Mouse (Mus musculus) WW6 (cell line): ENCODE results near the gene Togaram1.
A peak's percentile ranks its signal among the peaks of the same experiment; 100 is the strongest.

Source experiments
- DNase-seq: peaks from one replicate; pipeline ENCODE4 v3.0.0-alpha.2; 2013; ENCODE audit warnings: low read depth, low spot score

The Togaram1 gene

GRCm38 (mm10) chr12:64965124-64966026 is at the start of gene Togaram1, which contains the start of gene Klhl28:
TSS of gene Togaram1 (plus strand) at chr12:64965804.
TSS of gene Klhl28 (minus strand) at chr12:64965534.
- DNase-seq: peak; percentile 97

GRCm38 (mm10) chr12:64916735-64917134 is 48.9 kb upstream of the Togaram1 start:
- DNase-seq: no peak

DNA sequence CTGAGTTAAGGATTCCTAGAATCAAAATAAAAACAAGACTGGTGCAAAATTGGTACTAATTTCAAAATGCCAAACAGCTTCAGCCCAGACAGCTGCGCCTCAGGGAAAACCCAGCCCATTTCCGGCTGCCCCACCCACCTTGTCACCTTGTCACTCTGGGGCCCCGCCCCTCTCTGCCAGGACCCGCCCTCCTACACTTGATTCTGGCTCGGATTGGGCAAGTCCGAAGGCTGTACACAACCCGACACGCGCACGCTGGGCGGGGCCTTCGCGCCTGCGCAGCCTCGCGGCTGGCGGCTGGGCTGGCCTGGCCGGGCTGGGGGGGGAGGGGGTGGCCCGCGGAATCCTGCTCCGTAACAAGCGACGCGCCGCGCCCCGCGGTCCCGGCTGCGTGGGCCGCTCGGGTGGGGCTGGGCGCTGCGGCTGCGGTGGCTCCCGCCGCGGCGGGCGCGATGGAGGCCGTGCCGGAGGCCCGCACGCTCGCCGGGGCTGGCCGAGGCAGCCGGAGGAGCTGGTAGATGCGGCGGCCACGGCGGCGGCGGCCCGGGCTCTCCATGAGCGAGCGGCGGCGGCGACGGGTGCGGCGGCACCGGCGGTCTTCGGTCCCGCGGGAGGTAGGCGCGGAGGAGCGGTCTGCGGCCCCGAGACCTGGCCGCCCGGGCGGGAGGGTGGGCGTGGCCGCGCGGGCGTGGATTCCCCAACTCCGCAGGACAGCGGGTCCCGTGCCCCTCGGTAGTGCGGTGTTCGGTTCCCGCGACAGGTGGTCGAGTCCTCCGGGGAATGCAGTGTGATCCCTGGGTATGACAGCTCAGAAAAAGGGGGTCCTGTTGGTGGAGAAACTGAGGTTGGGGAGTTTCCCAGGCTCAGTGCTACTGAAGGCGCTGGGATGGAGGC is 47.8 kb upstream of the Togaram1 start, which contains the start of gene Gm527:
Gene Gm527 (plus strand): TSS at position 329 of the 894 bp plus-strand sequence.
- peak; percentile 81 for DNase-seq

GRCm38 (mm10) chr12:64937493-64937892 is 28.1 kb upstream of the Togaram1 start:
- DNase-seq: no peak

DNA sequence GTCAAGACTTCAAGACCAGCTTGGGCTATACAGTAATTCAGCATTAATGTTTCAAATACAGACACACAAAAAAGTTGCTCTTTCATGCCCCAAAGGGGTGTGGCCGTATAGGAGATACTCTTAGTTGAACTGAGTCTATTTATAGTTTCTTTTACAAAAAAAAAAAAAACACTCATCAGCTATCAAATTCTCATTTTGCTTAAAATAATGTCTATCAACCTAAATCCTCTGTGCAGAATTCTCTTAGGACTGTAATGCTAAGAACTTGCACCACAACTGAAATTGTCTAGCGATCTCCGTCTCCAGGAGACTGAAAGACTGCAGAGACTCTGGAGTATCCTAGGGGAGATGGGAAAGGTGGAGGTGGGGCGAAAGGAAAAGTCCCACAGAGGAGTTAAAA is 1.0 kb upstream of the Togaram1 start:
- DNase-seq: no peak

DNA sequence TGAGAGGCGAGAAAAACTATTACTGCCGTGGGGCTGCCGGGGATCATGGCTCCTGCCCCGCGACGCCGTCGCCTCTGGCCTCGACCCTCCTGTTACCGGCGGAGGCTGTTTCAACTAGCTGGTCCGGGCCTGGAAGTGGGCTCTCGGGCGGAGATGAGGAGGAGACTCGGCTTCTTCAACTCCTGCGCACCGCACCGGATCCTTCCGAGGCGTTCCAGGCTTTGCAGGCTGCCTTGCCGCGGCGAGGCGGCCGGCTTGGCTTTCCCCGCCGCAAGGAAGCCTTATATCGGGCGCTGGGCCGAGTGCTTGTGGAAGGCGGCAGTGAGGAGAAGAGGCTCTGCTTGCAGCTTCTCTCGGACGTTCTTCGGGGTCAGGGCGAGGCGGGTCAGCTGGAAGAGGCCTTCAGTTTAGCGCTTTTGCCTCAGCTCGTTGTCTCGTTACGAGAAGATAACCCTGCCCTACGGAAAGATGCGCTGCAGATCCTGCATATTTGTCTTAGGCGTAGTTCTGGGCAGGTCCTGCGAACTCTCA is 562 bp downstream of the Togaram1 start:
- no peak for DNase-seq

DNA sequence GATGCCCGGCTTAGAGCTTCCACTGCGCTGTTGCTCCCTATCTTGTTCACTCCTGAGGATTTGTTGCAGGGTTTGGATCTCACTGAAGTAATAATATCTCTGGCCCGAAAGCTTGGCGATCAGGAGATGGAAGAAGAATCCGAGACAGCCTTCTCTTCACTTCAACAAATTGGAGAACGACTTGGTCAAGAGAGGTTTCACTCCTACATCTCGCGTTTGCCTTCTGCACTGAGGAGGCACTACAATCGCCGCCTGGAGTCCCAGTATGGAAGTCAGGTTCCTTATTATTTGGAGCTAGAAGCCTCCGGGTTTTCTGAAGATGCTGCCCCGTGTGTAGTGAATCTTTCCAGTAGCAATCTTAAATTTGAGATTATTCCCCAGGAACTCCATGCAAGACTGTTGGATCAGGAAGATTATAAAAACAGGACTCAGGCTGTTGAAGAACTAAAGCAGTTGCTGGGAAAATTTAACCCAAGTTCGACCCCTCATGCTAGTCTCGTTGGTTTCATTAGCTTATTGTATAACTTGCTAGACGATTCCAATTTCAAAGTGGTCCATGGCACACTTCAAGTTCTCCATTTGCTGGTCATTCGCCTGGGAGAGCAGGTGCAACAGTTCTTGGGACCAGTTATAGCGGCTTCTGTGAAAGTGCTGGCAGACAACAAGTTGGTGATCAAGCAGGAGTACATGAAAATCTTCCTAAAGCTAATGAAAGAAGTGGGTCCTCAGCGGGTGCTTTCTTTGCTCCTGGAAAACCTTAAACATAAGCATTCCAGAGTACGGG is 1.2 kb downstream of the Togaram1 start:
- DNase-seq: no peak

GRCm38 (mm10) chr12:64967470-64967869 is 1.9 kb downstream of the Togaram1 start:
- DNase-seq: no peak

GRCm38 (mm10) chr12:64968067-64968466 is 2.5 kb downstream of the Togaram1 start:
- no peak for DNase-seq

- no peak for DNase-seq
Measured at GRCm38 (mm10) chr12:64971399-64971798, 5.8 kb downstream of the Togaram1 start.

GRCm38 (mm10) chr12:64972063-64972462 is 6.5 kb downstream of the Togaram1 start:
- no peak for DNase-seq

DNA sequence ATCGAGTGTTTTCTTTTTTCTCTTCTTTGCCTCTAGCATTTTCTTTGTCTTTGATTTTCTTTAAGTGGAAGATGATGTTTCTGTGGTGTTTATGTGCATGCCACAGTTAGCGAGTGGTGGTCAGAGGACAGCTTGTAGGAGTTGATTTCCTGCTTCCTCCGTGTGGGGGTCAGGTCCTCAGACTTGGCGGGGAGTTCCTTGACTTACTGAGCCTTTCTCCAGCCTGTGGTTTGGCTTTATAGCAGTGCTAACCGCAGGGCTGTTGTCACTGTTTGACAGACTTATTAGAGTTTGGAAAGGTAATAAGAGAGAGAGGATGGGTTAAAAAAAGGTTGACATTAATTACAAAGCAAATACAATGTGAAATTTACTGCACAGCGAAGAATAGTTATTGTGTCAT is 10.0 kb downstream of the Togaram1 start:
- no peak for DNase-seq

DNA sequence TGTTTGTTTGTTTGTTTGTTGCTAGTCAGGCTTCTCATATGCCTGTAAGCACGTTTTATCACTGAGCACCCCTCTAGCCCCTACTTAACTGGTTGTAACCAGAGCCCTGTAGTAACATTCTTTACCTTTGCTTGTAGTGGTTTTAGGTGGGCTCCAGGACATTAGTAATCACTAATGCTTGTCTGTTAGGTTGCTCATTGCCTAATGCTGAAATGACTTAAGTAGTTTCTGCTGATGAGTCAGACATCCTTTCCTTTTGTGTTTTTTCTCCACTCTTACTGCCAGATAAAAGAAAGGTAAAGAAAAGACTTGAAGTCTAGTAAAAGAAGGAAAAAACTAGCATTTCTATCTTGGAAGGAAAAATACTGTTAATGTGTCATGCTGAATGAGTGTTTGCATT is 10.6 kb downstream of the Togaram1 start:
- DNase-seq: no peak

DNA sequence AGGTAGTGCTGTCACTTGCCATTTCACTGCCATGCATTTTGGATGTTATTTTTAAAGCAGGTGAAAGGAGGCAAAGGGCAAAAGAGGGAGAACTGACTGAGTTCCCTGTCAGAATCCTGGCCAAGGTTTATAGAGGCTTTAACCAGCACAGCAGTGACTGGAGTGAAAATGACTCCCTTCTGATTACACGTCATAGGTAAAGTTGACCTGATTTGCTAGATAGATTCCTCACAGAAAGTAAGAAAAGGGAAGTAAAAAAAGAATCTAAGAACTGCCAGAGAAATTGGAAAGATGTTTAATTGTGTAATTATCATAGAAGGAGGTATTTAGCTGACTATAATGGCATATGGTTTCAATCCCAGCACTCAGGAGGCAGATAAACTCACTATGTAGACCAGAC is 11.9 kb downstream of the Togaram1 start:
- DNase-seq: no peak

DNA sequence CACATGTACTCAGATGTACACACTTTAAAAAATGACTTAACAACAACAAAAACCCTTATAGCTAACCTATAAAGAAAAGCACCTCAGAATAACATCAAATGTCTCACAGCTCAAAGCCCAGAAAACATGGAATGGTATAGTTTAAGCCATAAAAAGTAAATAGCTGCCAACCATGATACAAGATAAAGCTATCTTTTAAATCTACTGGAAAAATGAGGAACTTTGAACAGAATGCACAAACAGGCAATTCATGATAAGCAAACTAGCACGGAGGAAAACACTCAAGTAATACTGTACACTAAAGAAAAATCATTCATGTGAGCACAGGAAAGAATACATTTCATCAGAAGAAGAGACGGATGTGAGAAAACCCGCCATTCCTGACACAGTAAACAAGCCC is 42.1 kb downstream of the Togaram1 start:
- DNase-seq: no peak

DNA sequence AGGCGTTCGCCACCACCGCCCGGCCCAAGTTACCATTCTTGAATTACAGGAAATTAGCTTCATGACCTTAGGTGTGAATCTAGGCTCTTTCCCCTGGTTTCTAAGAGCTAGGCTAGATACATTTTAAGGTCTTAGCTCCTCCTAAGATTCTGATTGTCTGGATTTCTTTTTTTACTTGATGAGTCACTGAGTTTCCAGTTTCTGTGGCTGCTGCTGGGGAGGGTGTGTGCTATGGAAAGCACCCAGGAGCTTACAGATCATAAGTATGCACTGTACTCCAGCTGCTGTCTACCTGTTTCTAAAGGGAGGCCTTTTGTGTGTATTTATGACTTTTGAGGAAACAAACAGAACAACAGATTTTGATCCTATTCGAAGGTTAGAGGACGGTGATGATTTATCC is 57.2 kb downstream of the Togaram1 start:
- no peak for DNase-seq

DNA sequence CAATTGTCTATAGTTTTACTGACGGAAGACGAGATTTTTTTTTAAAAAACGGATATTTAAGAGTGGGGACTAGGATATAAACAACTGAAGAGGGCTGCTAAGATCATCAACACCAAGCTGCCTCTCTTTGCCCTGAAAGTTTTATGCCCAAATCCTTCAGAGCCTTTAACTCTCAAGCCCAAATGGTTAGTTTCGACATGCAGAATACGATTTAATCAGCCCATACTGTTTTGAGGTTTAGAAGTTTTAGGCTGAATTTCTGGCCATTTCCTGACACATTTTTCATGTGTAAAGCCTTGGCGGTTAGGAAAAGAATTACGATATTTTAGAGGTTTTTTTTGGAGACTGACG is 70.2 kb downstream of the Togaram1 start:
- DNase-seq: no peak

GRCm38 (mm10) chr12:65036190-65036870 is 70.7 kb downstream of the Togaram1 start, which contains the start of gene Prpf39:
TSS of gene Prpf39 (plus strand) at chr12:65036333.
- peak; percentile 67 for DNase-seq

- no peak for DNase-seq
Measured at GRCm38 (mm10) chr12:65036892-65037545, 71.4 kb downstream of the Togaram1 start.

DNA sequence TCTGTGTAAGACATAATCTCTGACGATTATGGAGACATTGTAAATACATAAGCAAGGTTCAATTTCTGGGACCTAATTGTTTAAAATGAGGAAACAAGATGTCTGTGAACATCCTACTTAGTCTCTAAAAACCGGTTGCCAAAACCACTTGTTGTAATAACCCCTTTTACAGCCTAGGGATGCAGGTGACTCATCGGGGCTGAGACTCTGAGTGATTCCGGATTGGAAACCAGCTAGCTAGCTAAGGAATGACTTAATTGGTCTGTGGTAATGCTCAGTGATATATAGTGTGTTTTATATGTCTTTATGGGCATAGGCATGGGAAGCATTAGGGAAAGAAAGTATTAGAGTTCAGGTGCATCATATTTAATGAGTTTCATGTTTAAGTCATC is 71.9 kb downstream of the Togaram1 start:
- DNase-seq: no peak
